Mouse (Mus musculus) left cerebral cortex, postnatal 25 days (tissue): Measurements from ENCODE around the gene Psme2. TPM values are rescaled to one million over a fixed set of nuclear protein-coding genes. Genes with fewer than 3 reads are reported as not detected.
A peak's percentile ranks its signal among the peaks of the same experiment; 100 is the strongest.

Experiments used
- DNase-seq, 2 experiments: peaks; one replicate each; pipeline ENCODE4 v3.0.0; 2022; ENCODE audit warnings: low spot score in 2 of 2, mixed read lengths in 1 of 2
- intact Hi-C: fragments of 180-260 bp; cut with DNase I; formaldehyde crosslinking; loops from one replicate; pipeline ENCODE4 v1.15.1; 2025
- total RNA-seq, 2 experiments: library from RNA; stranded (reverse); gene quantifications; 2 replicates each; pipeline ENCODE4 v1.2.3; 2021

Gene Psme2
- total RNA-seq, 2 experiments from 2014 or later = 35.2 to 47.9 TPM

DNA sequence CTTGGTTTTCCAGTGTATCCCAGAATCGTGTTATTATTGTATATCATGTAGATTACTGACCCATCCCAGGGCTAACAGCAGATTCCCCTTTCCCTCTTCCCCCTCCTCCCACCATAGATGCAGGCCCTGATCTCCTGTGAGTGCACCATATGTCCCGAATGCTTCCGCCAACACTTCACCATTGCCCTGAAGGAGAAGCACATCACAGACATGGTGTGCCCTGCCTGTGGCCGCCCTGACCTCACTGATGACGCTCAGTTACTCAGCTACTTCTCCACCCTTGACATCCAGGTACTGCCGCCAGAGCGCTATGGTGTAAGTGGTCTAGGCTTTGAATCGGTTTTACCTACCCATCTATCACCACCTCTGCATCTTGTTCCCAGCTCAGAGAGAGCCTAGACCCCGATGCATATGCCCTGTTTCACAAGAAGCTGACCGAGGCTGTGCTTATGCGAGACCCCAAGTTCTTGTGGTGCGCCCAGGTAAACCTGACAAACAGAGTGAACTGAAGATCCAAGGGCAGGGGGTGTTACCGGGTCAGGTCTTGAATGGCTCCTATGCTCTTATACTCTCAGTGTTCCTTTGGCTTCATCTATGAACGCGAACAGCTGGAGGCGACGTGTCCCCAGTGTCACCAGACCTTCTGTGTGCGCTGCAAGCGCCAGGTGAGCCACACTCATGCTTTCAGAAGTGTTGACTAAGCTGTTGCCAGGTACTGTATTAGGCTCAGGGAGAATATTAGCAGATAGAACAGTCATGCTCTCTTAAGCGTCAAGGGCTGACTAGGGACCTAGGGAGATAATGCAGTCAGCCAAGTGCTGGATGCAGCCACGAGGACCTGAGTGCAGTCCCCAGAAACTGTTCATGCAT is 7.8 kb upstream of the Psme2 start:
- no peak for DNase-seq
- intact Hi-C loops = no loop called here

DNA sequence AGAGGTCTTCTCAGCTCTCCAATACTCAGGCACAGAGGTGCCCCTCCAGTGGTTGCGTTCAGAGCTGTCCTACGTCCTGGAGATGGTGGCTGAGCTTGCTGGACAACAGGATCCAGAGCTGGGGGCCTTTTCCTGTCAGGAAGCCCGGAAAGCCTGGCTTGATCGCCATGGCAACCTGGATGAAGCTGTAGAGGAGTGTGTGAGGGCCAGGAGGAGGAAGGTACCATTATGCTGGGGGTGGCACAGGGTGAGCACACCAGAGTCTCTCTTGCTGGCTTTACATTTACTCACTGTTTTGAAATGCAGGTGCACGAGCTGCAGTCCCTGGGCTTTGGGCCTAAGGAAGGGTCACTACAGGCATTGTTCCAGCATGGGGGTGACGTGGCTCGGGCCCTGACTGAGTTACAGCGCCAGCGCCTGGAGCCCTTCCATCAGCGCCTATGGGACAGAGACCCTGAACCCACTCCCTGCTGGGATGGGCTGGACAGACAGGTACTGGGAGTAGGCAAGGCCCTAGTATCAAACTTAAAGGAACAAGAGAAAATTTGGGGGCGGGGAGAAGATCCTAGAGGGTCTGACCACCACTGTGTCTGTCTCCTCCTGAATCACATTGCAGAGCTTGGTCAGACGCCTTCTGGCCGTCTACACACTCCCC is 5.2 kb upstream of the Psme2 start:
- peak in 1 of 2 experiments; percentile 46 for DNase-seq
- intact Hi-C loops = no loop called here

DNA sequence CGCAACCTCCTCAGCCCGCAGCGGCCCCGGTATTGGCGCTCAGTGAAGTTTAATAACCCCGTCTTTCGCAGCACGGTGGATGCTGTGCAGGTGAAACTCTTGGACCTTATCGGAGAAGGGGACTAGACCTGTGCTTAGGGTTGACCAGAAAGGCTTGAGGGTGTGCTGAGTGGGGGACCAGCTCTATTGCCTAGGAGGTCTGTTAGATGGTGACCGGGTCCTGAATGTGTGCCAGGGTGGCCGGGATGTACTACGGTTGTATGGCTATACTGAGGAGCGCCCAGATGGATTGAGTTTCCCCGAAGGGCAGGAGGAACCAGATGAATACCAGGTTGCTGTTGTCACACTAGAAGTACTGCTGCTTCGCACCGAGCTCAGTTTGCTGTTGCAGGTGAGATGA is 1.3 kb upstream of the Psme2 start:
- intact Hi-C loops = loop anchor here (5.0 kb wide), 1 partner anchor 45 kb away; the partner anchor contains the start of genes Gm49378 and Ipo4
- no peak for DNase-seq

DNA sequence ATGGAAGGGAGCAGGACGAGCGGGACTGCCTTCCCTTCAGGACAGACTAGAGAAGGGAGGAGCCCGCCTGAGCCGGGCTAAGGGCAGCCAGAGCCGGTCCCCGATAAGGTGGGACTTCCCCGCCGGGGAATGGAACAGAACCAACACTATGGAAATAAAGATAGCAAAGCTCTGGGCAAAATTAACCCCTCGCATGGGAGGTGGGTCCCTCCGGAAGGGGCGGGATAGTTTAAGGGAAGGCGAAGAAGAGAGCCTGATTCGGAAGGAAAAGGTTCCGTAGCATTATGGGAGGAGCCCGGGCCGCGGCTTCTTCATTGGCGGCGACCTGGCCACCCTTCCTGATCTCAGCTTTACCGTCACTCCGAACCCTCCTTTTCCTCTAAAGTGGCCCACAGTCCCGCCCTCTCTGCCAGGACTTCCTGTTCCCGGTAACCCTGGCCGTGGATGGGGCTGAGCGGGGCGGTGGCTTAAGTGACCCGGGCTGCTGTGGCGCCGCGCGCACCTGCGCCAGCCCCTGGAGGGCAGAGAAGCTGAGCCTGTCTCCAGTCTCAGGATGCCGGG is 498 bp upstream of the Psme2 start, which contains the start of gene Rnf31:
Rnf31 (plus strand) TSS at position 378 of the 561 bp plus-strand sequence.
- peak; percentile 93 to 98 for DNase-seq
- intact Hi-C loops = loop anchor here (5.0 kb wide), 1 partner anchor 46 kb away; the partner anchor contains the start of genes Gm49378 and Ipo4

DNA sequence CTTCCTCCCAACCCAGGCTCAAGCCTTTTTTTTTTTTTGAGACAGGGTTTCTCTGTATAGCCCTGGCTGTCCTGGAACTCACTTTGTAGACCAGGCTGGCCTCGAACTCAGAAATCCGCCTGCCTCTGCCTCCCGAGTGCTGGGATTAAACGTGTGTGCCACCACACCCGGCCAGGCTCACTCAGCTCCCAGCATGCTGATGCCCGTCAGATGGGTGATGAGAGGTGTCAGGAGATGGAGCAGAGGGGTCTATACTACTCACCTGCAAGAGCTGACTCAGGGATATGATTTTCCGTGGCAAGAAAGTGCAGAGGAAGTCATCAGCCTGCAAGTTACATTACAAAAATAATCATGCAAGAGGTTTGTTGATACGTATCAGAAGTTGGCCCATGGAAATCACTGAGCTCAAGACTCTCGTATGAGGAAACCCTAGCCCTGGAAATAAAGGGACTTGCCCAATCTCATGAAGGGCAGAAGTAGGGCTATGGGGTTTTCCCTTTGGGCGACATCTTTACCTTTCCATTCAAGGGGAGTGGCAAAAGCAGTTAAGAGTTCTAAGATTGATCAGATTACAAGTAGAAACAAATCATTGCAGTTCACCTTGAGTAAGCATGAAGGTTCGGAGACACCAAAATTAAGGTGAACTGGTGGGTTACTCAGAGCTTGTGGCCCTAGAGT is 1.0 kb downstream of the Psme2 start:
- intact Hi-C loops = loop anchor here (5.0 kb wide), 1 partner anchor 47 kb away; the partner anchor contains the start of genes Gm49378 and Ipo4

DNA sequence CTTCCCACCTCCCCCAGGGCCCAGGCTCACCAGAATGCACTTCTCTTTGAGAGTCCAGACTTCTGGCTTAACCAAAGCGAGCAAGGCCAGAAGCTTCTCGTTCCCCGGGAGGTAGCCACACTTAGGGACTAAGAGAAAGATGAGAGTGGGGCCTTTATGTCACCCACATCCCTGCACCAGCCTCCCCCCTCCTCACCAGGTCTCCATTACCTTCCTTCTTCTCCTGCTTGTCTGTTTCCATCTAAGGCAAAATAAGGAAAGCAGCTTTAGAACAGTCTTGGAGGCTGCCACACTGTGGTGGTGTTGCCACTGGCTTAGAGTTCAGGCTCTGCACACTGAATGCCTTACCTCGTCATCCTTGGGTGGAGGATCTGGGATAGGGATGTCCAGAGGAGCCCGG is 1.6 kb downstream of the Psme2 start:
- intact Hi-C loops = no loop called here
- no peak for DNase-seq

More for the DNA sequence above, 1.0 kb downstream of the Psme2 start:
- no peak for DNase-seq

DNA sequence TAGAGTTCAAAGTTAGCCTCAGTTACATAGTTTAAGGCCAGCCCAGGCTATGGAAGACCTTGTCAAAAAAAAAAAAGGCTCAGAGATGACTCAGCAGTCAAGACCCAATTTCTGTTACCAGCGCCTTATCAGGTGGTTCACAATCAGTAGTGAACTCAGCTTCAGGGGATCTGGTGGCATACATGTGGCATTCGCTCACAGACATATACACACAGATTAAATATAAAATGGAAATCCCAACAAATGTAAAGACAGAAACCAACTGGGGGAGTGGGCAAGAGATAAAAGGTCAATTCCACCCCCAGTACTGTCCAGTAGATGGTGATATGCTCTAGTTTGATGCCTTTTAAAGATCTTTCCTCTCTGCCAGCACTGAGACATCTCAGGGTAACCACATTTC is 4.8 kb downstream of the Psme2 start:
- DNase-seq = no peak
- intact Hi-C loops = no loop called here

DNA sequence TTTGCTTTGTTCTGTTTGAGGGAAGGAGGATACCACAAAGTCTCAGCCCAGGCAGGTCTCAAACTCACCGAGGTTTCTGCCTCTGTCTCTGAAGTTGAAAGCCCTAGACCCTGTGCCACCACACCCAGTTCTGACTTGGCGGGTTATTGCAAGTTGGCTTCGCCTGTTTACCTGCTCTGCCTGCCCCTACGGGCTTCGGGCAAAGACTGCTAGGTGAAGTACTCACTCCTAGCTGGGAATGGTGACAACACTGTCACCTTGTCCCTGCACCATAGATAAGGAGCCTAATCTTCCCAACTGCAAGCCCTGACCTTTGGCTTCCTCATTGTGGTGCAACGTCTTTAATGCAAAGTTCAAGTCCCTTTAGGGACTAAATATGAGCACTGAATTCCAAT is 5.3 kb downstream of the Psme2 start:
- intact Hi-C loops = no loop called here

DNA sequence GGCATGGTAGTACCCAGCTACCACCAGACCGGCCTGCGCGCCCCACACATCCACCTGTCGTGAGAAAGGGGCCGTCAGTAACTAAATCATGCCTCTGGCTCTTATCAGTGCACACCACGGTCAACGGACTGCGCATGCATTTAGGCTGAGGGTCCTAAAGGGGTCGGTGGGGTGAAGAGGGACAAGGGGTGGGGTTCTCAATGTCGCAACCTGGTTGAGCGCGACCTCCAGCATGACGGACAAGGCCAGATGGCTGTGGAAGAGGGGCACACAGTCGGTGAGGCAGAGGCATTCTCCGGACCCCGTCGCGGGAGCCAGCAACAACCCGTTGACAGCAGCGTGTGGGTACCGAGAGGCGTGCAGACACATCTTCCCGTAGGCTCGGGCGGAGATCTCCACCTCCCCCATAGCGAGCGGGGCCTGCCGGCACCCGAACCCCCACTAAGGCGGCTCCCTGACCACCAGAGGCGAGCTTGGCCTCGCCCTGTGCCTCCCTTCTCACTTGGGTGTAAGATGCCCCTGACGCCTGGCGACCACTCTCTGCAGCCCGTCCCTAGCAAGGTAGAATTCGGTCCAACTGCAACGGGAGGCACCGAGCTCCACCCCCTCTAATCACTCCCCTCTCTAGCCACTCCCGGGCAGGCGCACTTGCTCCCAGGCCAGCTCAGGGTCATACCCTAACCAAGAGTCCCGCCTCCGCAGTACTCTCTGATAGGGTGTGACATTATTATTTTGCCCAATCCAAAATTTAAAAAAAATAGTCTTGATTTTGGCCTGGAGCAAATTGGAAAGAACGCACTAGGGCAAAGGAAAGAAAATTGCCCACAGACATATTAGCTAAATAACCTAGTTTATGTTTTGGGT is 6.0 kb downstream of the Psme2 start, which contains the start of gene Emc9:
Emc9 (minus strand) TSS at position 601 of the 864 bp plus-strand sequence.
- peak; percentile 63 to 68 for DNase-seq
- intact Hi-C loops = no loop called here

More for the DNA sequence above, 5.3 kb downstream of the Psme2 start:
- no peak for DNase-seq

DNA sequence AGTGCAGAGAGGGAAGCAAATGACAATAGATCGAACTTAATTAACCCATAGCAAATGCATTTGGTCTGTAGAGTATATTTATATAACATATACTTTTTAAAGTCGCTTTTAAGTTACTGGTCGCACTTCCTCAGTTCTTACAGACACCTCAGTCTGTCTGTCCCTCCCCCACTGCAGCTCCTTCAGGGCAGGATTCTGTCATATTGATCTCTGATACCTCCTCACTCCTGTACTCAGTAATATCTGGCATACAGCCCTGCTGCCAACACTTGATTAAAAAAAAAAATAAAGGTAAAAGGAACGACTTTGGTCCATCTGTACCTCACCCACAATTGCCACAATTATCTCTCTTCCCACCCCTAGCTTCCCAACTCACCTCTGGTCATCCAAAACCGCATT is 6.6 kb downstream of the Psme2 start:
- intact Hi-C loops = no loop called here
- DNase-seq = no peak

DNA sequence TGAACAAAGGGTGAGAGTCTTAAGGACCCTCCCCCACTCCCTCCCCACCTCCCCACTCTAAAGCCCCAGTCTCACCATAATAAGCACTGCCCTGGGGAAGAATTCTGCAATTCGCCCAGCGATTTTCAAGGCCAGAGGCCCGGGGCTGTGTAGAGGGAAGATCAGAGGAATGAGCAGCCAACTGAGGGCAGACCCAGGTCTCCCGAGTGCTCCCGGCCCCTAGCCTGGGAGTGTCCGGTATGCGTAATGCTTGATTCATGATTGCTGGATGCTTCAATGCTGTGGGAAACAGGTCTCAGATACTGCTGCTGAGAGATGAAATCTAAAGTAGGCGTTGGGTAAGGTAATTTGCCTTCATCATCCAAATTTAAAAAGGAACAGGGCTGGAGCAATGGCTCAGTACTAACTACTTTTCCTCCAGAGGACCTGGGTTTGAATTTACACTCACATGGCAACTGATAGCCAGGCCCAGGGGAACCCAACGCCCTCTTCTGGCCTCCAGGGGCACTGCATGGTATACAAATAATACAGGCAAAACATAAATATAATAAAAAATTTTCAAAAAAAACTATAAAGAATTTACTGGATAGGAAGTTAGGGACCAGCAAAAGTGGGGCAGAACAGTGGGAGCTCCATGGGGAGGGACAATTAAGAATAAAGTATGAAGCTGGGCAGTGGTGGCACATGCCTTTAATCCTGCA is 8.8 kb downstream of the Psme2 start:
- DNase-seq = no peak
- intact Hi-C loops = no loop called here

DNA sequence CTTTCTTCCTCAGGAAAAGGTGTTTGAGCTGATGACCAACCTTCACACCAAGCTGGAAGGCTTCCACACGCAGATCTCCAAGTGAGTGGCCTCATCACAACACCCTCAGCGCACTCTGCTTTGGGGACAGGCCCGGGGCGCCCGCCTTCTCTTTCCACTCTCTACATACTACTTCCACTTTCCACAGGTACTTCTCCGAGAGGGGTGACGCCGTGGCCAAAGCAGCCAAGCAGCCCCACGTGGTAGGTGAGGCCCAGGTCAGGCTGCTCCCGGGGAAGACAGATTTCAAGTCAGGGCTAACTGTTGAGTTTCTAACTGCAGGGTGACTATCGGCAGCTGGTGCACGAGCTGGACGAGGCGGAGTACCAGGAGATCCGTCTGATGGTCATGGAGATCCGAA is 10.2 kb downstream of the Psme2 start:
- intact Hi-C loops = no loop called here
- no peak for DNase-seq

DNA sequence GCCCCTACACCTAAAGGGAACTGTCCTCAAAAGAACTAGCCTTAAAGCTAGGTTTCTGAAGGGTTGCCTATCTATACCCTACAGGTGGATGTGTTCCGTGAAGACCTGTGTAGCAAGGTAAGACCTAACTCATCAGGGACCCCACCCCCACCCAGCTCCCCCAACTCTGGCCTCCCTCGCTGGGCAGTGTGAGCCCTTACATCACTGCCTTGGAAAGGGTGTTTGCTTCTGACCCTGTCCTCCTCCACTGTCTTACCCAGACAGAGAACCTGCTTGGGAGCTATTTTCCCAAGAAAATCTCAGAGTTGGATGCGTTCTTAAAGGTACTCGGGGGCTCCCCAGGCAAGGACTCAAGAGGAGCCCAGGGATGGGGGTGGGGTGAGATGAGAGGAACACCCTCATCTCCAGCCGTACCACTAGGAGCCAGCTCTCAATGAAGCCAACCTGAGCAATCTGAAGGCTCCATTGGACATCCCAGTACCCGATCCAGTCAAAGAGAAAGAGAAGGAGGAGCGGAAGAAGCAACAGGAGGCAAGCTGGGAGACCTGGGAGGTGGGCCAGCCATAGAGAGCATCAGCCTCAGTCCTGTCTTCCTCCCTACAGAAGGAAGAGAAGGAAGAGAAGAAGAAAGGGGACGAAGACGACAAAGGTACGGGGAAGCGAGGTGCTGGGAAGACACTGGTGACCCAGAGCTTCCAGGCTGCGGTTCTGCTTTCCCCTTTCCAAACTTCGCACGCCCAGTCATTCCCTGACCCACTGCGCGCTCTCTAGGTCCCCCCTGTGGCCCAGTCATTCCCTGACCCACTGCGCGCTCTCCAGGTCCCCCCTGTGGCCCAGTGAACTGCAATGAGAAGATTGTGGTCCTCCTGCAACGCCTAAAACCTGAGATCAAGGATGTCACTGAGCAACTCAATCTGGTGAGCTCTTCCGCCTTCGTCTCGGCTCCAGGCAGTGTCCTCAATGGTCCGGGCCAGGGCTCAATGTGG is 11.1 kb downstream of the Psme2 start:
- intact Hi-C loops = loop anchor here (2.0 kb wide), 1 partner anchor 19 kb away; the partner anchor contains the start of genes A730061H03Rik and Dcaf11
- DNase-seq = no peak

DNA sequence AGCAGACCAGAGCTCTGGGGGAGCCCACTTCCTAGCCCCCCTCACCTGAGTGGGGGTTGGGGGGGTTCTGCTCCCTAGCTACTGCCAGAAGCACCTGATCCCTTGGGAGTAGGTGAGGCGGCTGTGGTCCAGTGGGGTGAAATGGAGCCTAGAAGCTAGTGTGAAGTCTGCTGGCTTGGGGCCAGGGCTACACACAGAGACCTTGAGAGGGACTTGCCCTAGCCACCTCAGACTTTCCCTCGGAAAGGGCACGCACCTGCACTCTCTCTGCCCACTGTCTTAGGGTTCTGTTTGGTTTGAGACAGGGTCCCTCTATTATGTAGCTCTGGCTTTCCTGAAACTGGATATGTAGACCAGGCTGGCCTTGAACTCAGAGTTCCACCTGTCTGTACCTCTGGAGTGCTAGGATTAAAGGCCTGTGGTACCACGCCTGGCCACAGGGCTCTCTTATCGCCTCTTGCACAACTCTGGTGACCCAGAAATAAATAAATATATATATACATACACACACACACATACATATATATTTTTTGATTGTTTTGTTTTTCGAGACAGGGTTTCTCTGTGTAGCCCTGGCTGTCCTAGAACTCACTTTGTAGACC is 12.1 kb downstream of the Psme2 start:
- intact Hi-C loops = loop anchor here (2.0 kb wide), 1 partner anchor 18 kb away; the partner anchor contains the start of genes A730061H03Rik and Dcaf11
- no peak for DNase-seq

DNA sequence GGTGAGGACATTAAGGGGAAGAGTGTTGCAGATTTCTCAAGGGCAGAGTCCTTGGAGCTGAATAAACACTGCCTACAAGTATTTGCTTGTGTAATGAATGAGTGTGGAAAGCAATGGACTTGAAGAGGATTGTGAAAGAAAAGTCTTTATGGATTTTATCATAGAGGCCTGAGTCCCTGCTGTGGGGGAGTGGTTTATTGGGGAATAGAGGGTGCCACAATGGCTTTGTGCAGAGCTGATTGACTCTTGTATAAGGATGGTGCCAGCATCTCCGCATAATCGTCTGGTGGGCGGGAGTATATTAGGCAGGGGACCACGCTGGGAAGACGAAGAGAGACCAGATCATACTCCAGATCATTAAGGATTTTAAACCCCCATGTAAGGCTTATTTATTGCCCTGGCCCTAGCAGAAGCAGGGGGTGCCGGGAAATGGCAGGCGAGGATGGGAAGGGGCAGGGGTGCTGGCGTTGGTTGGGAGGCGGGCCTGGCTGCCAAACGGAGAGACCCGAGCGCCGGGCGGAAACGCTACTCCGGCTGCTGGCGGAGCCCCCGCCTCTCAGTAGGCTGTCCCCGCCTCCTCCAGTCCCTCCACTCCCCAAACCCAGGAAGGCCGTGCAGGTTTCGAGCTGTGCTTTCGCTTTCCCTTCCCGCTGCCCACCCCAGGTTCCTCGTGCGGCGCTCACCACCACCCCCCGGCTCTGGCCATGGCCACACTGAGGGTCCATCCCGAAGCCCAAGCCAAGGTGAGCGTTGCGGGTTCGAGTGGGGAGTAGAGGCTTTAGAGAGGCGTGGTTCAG is 12.8 kb downstream of the Psme2 start, which contains the start of gene Psme1:
Psme1 (plus strand) TSS at position 253 of the 797 bp plus-strand sequence.
- intact Hi-C loops = loop anchor here (2.0 kb wide), 1 partner anchor 17 kb away; the partner anchor contains the start of genes A730061H03Rik and Dcaf11
- peak; percentile 67 to 70 for DNase-seq

DNA sequence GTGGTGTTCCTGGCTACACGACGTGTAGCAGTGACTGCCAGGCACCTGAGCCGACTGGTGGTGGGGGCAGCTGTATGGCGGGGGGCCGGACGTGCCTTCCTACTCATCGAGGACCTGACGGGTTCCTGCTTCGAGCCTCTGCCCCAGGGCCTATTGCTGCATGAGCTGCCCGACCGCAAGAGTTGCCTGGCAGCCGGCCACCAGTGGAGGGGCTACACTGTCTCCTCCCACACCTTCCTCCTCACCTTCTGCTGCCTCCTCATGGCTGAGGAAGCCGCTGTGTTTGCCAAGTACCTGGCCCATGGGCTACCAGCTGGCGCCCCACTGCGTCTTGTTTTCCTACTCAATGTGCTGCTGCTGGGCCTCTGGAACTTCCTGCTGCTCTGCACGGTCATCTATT is 14.5 kb downstream of the Psme2 start:
- intact Hi-C loops = no loop called here
- DNase-seq = no peak
